Mouse (Mus musculus): Measurements from ENCODE around the gene Vsig2.

The Vsig2 gene

DNA sequence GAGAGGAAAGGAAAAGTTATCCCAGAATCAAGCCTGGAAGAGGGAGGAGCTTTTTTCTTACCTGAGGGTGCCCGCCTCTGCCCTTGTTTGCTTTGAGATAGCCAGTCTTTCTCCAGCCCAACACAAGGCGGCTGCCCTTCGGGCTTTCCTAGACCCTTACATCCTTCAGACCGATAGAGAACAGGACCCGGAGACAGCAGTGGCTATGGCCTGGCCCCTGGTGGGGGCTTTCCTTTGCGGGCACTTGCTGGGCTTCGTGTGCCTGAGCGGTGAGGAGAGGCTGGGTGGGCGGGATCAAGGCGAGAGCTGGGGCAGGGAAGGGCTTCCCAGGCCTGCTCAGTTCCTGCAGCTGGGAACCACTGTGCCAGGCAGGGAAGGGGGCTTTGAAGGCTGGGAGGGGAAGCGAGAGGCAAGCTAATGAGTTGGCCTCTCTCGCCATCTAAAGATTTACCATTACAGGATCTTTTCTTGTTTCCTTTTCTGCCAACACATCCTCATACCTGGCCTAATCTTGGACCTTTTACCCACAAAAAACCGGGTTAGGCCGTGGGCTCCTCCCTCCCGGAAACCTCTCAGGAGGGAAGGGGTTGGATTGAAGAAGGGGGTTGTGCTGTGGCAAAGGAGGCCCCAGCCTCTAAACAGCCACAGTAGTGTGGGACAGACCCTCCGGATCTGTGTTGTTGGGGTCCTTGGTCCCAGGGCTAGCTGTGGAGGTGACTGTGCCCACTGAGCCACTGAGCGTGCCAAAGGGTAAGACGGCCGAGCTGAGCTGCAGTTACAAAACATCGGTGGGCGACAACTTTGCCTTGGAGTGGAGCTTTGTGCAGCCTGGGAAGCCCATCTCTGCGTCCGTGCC, at the start of gene Vsig2:
Gene Vsig2, plus strand, starts transcription at position 86 of the 856 bp plus-strand sequence.
- DNase-seq (ENCODE audit: low spot score in 2 of 2), result no peak

- peak; percentile 44 to 50 for DNase-seq (ENCODE audit: low spot score in 2 of 2)
Observed at GRCm38 (mm10) chr9:37489446-37490120, 49.5 kb upstream of the Vsig2 start.

- DNase-seq (ENCODE audit: low spot score in 2 of 2), result no peak
Observed at GRCm38 (mm10) chr9:37495761-37496160, 43.3 kb upstream of the Vsig2 start.

DNA sequence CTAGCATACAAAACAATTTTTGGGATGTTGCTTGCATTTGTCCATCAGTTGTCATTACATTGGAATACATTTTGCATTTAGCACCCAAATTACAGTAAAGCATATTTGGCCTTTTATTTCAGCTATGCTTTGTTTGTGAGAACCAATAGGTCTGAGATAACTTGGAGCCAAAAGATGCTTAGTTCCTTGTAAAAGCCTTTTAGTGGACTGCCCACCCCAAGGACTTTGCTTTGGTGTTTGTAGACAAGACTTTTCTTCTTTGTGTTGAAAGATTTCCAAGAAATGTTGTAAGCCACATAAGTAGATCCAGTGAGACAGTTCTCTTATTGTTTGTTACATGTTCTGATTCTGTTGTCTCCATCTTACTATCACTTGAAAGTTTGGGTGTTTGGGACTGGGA, 42.7 kb upstream of the Vsig2 start:
- DNase-seq (ENCODE audit: low spot score in 2 of 2), result no peak

GRCm38 (mm10) chr9:37500201-37500600, 38.9 kb upstream of the Vsig2 start:
- DNase-seq (ENCODE audit: low spot score in 2 of 2), result no peak

DNA sequence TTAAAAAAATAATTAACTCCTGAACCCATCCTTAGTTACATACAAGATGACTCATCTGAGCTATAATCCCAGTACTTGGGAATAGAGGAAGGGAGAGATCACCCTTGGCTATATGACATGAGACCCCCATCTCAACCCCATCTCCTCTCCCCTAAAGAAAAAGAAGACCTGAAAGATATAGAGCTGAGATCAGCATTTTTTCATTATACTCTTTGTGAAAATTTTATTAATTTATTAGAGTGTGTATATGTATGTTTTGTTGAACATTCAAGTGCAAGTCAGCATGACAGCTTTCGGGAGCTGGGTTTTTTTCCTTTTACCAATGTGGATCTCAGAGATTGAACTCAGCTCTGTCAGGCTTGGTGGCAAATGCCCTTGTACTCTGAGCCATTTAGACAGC, 37.9 kb upstream of the Vsig2 start:
- no peak for DNase-seq (ENCODE audit: low spot score in 2 of 2)

GRCm38 (mm10) chr9:37504348-37504747, 34.7 kb upstream of the Vsig2 start:
- DNase-seq (ENCODE audit: low spot score in 2 of 2), result no peak

- no peak for DNase-seq (ENCODE audit: low spot score in 2 of 2)
Observed at GRCm38 (mm10) chr9:37506023-37506422, 33.0 kb upstream of the Vsig2 start.

DNA sequence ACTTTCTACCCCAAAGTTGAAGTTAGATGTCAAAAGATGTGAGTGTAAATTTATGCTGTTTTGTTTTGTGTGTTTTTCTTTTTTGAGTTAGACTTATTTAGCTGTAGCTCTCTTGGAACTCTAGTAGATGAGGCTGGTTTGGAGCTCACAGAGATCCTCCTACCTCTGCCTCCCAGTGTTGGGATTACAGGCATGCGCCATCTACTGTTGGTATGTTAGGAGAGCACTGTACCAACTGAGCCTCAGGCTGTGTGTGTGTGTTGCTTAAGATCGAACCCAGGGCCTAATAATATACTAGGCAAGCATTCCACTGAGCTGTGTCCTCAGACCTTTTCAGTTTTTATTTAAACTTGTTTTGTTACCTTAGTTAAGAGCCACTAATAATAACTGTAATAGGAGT, 27.0 kb upstream of the Vsig2 start:
- DNase-seq (ENCODE audit: low spot score in 2 of 2), result no peak

DNA sequence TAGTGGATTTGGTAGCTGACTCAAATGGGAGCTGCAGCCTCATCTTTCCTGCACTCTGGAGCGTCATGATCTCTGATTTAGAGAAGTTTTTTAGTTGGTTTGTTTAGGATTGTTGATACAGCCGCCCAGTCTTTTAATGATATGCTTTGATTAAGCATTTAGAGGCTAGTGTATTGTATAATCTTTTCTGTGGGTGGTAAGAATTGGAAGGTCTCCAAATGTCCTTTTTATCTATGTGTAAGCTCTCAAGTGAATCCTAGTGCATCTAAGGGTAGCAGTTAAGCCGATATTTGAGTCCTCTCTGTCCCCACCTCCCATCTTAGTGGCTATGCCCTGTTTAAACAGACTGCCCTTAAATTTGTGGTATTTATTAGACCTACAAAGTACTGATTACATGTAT, 24.6 kb upstream of the Vsig2 start:
- no peak for DNase-seq (ENCODE audit: low spot score in 2 of 2)

DNA sequence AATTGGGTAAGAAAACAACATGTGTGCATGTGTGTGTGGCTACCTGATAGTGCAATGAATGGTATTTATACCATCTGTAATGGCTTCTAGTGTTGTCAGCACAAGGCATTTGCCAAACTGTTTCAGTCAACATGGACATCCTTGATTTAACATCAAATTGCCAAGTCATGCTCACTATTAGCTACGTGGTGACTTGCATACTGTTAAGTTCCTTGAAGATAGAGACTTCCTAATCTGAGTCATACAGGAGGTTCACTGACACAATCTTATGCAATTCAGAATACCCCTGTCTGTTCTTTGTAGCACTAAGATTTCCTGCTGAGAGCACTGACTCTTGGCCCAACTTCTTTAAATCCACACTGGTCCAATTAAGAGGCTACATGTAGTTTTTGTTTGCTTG, 21.6 kb upstream of the Vsig2 start:
- no peak for DNase-seq (ENCODE audit: low spot score in 2 of 2)

DNA sequence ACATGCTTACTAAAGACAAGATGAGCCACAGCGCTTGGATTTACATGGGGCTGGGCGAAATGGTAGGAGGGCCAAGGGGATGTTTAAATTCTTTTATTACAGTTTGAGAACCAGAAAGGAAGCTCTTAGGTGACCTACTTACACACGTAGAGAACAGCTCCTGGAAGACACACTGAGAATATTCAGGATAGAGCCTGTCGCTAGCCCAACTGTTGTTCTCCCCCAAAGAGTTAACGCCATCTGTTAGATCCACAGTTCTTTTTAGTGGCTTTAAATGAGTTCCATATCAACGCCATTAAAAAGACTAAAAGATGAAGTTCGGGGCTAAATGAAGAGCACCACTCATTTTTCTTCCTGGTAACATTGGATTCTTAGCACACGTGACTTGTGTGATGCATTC, 20.1 kb upstream of the Vsig2 start:
- DNase-seq (ENCODE audit: low spot score in 2 of 2), result no peak

DNA sequence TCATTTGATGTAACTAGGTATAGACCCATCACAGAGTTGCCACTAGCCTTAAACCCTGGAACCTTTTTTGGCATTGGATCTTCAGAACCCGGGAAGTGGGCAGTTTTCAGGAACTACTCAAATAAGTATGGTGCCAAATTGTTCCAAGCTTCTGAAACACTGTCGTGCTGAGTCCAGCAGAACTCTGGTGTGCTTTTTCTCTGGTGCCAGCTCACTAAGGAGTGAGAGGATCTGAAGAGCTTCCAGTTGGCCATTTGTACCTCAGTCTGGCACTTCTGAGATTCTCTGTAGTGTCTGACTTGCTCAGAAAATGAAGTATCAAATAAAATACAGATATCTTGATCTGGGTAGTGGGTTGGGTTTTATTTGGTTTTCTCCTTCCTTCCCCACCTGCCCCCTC, 19.1 kb upstream of the Vsig2 start:
- DNase-seq (ENCODE audit: low spot score in 2 of 2), result no peak

GRCm38 (mm10) chr9:37525461-37525860, 13.6 kb upstream of the Vsig2 start:
- DNase-seq (ENCODE audit: low spot score in 2 of 2), result no peak

GRCm38 (mm10) chr9:37526443-37527395, 12.3 kb upstream of the Vsig2 start:
- no peak for DNase-seq (ENCODE audit: low spot score in 2 of 2)

- DNase-seq (ENCODE audit: low spot score in 2 of 2), result peak in 1 of 2 experiments; percentile 50
Observed at GRCm38 (mm10) chr9:37527396-37528224, 11.4 kb upstream of the Vsig2 start, which contains the start of gene Esam. Gene Esam (plus strand): TSS chr9:37528078.

DNA sequence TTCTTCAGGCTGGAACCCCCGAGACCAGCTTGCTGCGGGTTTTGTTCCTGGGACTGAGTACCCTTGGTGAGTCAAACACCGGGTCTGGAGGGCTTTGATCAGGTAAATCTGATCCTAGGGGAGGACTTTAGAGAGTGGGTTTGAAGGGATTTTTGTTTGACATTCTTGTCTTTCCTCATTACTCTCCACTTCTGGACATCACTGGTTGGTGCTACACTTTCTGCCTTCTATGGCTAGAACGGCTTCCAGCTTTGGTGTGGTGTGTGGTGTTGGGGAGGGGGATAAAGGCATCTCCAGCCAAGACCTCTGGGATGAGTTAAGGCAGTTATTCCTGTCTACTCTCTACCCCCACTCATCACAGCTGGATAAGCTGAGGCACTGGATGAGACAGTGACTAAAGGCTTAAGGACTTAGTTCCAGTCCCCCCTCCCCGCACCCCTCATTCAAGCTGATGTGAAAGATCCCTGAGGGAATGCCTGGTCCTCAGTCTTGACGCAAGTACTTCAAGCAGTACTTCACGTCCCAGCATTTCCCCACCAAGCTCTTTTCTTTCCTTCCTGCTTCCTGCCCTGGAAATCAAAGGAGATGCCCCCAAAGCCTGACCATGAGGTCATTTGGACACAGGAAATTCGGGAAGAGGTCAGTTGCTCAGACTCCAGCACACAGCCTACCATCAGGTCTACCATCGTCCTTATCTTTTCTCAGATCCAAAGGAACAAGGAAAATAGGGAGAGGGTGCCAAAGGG, 10.7 kb upstream of the Vsig2 start:
- DNase-seq (ENCODE audit: low spot score in 2 of 2), result no peak

DNA sequence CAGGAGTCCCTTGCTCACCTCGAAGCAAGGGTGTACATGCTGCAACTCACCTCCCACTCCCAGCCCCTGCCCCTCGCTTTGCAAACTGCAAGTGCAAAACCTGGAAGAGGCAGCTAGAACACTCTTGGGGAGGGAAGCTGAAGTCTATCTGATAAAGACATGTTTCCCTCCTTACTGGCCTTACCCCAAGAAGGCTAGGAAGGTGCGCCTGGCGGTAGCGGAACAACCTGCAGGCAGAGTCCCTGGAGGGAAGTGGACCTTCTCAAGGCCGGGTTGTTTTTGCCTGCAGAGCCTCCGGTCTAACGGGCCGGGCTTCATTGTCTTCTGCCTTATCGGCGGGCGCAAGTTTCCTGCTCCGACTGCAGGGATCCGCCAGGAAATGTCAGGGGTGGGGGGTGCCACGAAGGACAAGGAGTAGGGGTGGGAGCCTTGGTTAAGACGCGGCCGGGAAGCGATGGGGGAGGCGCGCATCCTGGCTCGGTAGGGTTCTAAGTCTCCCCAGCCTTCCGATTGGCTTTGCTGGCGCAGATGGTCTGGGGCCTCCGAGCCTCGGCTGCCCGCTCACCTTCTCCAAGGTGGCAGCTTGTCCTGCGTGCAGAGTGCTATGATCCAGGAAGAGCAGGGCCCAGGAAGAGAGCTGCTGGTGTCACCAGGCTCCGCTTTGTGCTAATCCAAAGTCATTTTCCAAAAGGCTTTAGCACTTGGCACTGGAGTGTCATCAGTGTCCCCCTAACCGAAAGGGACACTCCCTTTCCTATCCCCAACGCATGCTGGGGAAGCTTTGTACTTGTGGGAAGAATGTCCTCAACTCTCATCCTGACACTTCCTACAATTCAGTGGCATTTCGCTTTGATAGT, 8.8 kb upstream of the Vsig2 start:
- peak in 1 of 2 experiments; percentile 50 for DNase-seq (ENCODE audit: low spot score in 2 of 2)
